Mouse (Mus musculus): Measurements from ENCODE around the gene 1700025G04Rik.

The 1700025G04Rik gene

DNA sequence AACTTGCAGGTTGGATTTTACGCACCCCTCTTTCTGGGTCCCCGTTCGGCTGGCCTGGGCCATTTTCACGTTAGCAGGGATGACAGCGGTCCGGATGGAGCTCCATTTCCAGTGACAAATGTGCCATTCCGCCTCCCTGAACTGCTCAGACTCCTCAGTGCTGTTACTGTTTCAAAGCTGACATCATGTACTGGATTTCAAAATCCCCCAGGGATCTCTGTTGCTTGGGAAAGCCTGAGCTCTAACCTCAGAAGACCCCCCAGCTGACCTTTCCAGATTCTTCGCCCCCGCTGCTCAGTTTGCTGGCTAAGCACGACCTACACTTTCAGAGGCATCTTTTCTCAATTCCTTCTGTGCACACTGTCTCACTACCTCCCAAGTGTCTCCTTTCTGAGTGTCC lies 128.7 kb downstream of the 1700025G04Rik start:
- in situ Hi-C loops (cut with MboI): no loop called here

DNA sequence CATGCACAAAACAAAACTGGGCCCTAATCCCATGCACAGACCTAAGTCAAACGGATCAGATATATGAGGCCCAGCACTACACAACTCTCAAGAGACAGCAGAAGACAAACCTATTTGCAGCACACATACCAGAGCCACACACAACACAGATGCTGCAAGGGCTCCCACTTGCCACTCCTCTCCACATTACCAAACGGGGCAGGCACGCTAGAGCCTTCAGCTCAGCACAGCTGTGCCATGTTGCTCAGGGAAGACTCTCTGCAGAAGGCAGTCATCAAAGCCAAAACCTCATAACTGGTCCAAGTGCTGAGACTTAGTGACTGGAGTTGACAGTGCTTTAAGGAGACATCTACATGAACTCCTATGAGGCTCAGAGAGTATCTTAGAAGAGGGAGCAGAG lies 130.9 kb downstream of the 1700025G04Rik start:
- in situ Hi-C loops (cut with MboI): no loop called here

DNA sequence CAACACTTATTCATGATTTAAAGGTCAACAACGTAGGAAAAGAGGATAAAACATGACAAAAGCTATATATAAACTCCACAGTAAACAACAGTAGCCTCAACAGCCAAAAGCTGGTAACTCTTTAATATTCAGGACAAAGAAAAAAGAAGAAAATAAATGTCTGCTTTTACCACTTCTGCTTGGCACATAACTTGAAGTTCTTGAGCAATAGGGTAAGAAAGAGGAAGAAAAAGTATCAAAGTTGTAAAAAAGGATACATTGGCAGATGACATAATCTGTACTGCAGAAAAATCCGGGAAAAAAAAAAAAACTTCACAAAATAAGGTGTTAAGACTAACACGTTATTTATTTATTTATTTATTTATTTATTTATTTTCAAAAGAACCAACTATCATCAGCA lies 131.5 kb downstream of the 1700025G04Rik start:
- in situ Hi-C loops (cut with MboI): no loop called here

DNA sequence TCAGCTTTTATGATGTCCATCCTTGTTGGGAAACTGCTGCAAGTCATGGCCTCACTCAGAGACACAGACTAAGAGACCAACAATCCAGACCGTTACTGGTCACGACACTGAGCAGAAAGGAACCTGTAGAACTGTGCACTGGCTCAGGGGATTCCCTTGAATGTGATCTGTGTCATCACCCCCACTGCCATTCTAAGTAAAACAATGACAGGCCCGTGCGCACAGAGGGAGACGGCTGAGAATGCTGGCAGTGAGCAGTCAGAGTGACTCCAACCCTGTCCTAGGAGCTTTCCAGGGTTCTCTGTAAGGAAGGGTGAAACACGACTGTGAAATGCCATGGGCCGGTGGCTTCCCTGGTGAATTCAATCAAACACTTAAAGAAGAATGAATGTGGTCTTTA lies 132.3 kb downstream of the 1700025G04Rik start:
- in situ Hi-C loops (cut with MboI): no loop called here

DNA sequence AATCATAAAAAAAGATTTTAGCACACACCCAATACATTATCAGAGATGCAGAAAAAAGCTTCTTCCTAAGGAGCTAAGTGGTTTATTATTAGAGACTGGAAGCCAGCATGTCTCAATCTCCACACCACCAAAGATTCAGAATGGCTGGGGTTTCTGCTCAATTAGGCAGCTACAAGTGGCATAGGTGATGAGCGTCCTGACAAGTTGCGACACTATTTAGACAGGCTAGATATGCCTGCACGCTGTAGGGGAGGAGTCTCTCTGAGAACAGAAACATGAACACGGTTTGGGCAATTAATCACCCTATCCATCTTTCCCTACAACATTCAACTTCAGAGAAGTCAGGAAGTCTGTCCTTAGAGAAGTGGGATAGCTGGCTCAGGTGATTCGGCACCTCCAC lies 134.1 kb downstream of the 1700025G04Rik start:
- in situ Hi-C loops (cut with MboI): no loop called here

DNA sequence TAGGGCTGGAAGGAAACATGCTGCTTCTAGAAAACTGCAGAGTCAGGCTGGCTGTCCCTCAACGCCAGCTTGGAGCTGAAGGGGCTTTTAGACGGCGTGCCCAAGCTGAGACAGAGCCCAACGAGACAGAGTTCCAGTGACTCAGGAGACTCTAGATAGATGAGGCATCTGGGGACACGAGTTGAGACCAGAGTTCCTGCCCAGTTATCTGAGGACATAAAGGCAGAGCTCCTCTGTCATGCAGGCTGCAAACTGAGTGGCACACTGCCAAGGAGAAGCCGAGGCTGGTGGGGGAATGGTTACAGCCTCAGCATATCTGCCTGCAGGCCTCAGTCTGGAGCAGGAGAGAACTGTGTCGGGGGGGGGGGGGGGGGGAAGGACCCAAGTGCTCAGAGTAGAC lies 136.4 kb downstream of the 1700025G04Rik start:
- in situ Hi-C loops (cut with MboI): no loop called here

DNA sequence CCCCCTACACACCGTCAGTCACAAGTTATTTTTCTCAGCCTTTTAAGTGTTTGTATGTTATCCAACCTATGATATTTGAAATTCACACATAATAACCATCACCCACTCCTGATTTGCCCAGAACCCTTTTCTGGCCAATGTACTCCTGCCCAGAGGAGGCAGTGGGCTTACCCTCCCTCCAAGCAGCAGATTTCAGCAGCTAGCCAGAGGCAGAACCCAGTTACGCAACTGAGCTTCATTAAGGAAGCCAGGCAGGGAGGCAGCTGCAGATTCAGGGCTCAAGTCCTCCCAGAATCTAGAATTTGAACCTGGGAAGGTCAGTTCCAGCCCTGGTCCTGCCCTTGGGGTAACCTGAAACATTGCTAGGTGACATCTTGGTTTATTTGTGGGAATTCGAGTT lies 141.9 kb downstream of the 1700025G04Rik start:
- in situ Hi-C loops (cut with MboI): no loop called here

DNA sequence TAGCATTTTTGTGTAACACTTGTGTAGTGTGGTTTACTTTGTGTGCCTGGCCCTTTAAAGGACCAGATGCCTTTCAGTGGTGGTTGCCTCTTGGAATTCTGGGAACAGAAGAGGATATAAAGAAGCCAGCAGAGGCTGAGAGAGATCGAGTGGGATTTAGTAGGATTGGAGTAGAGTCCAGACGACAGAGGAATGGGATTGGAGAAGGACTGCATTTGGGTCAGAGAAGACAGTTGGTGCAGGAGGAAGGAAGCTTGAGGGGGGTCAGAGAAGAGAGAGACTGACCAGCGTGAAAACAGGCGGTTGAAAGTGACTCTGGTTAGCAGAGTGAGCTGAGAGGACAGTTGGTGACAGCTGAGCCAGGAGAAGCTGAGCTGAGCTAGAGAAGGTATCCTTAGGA lies 142.4 kb downstream of the 1700025G04Rik start:
- in situ Hi-C loops (cut with MboI): no loop called here

DNA sequence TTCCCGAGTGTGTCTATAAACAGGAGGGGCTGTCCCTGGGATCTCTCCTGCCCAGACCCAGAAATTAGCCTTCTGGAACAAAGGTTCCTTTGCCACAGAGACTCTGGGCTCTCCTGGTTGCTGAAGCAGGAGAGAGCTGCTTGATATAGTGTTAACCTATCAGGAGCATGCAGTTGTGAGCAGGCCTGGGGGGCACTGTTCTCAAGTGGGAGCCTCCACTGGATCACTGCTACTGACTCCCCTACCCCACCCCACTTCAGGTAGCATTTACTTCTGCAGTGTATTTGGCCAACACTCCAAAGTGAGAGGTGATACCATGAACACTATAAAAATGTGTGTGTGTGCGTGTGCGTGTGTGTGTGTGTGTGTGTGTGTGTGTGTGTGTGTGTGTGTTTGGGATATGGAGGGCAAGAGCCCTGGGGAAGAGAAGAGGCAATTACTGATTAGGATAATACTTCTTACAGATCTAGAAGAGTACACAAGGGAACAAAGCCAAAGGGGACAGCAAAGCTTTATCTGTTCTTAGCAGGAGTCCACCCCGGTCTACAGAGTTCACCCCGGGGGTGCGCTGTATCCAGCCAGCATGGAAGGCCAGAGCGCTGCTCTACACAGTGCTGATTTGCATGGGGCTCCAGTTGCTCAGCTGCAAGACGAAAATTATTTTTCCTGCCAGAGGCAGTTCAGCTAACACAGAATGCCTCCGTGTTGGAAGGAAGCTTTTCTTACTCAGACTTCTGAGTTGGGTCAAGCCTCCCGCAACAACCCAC lies 145.3 kb downstream of the 1700025G04Rik start:
- in situ Hi-C loops (cut with MboI): no loop called here

DNA sequence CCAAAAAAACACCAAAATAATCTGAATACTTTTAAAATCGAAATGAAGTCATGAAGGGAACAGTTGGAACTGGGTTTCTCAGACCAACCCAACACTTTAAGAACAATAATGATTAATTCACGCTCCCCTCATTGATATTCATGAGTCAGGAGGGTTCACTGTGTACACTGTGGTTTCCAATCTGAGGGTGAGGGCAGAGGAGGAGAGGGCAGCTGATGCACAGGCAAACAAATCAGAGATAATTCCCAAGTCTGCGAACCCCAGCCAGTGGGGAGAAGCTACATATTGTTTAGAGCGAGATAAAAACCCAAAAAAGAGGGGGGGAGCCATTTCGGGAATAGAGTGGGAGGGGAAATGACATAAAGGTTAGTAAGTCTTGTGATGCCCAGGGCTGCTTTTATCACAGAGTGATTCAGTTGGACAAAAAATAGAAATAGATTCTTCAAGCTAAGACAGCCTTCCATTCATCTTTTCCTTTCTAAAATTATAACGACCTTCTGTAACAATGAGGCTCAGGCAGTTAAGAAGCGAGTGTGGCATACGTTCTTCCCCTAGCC lies 146.2 kb downstream of the 1700025G04Rik start:
- in situ Hi-C loops (cut with MboI): no loop called here

DNA sequence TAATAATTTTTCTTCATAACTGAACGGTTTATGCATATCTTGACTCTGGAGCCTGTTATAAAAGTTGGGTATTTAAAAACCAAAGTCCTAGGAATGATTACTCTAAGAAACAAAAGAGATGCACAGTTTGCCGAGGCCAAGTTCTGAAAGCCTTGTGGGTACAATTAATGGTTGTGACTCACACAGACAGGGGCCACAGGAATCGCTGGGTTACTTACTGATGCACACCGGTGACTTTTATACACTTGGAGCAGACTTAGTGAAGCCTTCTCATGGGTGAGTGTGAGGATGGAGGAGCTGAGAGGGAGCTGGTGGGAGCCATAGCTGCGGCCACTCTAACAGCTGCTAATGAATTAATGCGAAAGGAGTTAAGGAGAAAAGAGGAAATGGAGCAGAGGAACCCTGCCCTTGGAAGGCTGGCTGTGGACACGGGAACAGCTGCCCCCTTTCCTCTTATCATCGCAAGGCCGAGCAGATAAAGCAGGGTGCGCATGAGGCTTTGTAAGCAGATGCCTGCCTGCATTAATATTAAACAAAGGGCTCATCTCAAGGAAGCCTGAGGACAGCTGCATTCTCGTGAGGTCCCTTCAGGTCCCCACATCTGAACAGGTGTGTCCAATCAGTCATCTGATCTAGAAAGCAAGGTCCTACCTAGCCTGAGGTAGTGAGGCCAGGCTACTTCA lies 146.8 kb downstream of the 1700025G04Rik start:
- in situ Hi-C loops (cut with MboI): no loop called here

DNA sequence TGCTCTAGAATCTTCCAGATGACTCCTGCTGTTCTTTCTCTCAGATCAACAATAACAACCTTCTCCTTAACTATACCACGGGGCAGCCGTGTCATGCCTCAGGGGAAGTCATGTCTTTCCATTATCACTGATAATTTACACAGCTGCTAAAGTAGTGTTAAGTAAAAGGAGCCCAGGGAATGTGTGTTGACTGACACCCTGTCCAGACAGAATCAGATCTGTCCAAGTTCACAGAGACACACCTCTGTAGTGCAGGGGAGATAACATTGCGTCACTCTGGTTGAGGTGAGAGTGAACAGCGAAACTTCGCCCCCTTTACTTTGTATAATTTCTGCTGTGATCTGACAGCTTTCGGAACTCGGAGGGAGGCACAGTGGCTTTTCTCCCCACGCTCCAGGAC lies 149.9 kb downstream of the 1700025G04Rik start:
- in situ Hi-C loops (cut with MboI): no loop called here

DNA sequence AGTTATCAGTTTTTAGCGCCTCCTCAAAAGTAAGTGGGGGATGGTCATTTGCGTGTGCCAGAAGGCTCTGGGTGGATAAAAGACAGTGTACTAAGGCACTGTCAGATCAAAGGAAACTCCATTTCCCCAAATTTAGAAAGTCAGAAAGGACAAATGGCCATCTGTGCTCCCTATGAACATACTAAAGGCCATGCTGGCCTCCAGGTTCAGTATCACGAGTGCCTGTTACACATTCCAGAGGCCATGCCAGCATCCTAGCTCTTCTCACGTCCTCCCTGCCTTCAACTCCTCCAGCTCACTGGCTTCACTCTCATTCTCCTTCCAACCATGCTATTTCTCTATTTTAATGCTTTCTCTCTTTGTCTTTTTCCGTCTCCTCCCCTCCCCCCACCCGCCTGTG lies 150.4 kb downstream of the 1700025G04Rik start:
- in situ Hi-C loops (cut with MboI): no loop called here

DNA sequence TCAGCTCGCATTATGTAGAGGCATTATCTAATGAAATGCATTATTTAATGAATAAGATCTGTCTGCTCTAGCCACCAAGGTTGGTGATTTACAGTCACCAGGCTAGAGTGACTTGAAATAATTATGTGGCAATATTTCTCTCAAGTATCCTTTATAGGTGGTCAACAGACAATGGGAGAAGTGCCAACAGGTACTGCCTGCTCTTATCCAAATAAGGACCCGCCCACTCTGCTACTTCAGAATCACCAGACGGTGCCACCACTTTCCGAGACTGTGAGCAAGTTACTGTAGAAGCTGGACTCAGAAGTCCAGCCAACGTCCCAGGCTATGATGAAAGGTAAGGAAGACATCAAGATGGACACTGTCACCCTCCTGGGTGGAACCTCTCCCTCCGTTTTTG lies 156.3 kb downstream of the 1700025G04Rik start:
- in situ Hi-C loops (cut with MboI): no loop called here

DNA sequence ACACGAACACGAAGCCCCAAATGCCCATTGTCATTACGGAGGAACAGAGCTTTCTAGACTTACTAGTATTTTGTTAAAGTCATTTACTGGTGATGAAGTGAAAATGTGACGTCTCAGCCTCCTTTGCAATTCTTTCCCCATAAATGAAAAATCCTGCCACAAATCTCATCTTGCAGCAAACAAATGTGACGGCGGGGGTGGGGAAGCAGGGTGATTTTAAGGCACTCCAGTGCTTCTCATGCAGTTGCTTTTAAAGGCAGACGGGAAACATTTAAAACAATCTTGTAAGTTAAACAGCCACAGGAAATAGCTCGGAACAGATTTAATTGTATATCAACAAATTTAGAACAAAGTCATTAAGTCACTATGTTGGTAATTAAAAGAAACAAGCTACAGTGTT lies 163.1 kb downstream of the 1700025G04Rik start:
- in situ Hi-C loops (cut with MboI): no loop called here

DNA sequence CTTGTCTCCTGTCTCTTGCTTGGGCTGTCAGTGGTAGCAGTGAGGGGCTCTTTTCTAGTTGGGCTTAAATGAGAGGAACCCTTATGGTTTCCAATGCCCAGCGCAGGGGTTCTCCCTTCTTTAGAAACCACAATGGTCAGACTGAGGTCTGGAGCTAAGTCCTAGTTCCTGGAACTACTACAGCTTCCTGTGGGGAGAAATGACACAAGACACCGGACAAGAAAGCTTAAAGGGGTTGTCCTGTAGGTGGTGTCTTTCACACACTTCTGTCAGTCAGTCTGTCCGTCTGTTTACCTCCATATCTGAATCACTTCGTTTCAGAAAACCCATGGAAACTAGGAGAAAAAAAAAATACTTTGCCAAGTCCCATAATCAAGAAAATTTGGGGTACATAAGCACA lies 163.8 kb downstream of the 1700025G04Rik start:
- in situ Hi-C loops (cut with MboI): no loop called here

DNA sequence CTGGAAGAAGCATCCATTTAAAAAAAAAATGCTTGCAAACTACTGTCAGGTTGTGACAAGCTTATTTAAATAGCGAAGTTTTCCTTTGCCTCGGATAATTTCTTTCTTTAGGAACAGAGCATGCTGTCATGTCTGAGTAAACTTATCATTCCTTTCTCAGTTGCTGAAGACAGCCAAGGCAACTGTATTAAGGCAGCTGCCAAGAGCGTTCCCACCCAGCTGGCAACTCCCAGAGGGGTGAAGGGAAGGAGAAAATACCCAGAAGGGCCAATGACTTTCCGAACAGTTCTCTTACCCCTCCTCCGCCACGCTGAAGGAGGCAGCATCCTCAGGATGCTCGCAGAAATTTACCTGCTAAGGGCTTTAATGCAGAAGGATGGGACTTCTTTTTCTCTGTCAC lies 164.2 kb downstream of the 1700025G04Rik start:
- in situ Hi-C loops (cut with MboI): no loop called here

DNA sequence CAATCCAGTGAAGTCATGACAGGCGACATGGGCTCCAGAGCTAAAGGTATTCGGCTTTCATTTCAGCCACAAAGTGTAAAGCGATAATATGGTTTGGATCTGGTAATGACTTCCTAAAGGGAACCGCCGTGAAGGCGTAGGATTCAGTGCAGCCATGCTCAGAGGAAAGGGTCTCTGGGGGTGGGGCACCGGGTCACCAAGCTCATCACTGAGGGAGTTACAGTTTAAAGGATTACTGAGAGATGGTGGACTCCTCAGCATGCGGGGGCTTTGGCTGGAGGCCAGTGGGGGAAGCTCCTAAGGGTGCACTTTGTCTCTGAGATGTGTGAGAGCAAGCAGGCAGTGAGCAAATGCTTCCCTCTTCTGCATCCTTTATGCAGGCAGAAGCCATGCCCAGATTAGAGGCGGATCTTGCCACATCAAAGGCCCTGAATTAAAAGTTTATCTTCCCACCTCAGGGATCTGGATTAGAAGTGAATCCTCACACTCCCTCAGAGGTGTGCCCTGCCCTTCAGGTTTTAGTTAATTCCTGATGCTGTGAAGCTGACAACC lies 171.0 kb downstream of the 1700025G04Rik start:
- in situ Hi-C loops (cut with MboI): no loop called here

DNA sequence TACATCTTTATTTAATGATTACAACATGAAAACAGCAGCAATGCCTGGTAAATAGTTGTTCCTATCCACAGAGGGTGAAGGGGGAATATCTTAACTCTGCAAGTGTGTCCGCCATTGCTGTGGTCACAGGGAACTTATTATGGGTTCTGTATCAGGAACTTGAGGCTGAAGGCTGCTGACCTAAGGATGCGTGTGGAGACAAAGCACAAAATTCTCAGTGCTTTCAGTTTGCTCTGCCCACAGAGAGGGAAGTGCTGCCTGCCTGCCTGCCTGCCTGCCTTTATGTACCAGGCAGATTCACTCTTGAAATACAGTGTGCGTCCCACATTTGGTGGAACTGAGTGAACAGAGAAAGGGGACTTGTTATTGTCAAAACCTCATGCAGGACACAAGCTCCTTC lies 172.2 kb downstream of the 1700025G04Rik start:
- in situ Hi-C loops (cut with MboI): no loop called here

DNA sequence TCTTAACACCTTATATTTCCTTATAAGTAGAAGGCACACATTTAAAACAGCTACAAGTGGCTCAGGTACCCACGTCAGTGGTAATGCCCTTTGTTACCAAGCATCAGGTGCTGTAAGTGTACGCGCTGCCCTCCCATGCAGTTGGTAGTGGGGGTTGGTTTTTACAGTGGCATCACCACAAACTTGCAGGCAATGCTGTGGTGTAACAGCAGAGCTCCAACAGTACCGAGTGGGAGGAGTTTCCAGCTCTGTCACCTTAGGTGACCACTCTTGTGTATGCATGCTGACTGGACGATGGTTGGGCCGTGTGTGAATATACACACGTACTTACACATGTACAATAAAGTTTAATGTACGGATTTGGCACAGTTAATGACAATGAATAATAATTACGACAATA lies 175.4 kb downstream of the 1700025G04Rik start:
- in situ Hi-C loops (cut with MboI): no loop called here

DNA sequence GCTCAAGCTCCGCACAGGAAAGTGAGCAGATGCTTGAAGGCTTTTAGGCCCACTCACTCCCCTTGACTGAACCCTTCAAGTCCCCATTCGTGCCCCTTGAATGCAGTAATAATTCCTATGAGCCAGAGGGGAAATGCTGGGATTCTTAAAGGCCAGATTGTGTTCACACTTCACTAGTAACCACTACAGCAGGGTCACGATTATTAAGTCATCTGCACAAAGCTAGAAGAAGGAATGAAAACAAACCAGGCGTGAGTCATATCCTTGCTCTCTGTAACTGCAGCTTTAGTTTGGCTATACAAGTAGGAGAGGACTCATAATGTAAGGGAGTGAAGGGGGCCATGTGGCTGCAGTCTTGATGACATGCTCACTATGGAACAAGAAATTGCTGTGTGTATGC lies 182.9 kb downstream of the 1700025G04Rik start:
- in situ Hi-C loops (cut with MboI): no loop called here

DNA sequence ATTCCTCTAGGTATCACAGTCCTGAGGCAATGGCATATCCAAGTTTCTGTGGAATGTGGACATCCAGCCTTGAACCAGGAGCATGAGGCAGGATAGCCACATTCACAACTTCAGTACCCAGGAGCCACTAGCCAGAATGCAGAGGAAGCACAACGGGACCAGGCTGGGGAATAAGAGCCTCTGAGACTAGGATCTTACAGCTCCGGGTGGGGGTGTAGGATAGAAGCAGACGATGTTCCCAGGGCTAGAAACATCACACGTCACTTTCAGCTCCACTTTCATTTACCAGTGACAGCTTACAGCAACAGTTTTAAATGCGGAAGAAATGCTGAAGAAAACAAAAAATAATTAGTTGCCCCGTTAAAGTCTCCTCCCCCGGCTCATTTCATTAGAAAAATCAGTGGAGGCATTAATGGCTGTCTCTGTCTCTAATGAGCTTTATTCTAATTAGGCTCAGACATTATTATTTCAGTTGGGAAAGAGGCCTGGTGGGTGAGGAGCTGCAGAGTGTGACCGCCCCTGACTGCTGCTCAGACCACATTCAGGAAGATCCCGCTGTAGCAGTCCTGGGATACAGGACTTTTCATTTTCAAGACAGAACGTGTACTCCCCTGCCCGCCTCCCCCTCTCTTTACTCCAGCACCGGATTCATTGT lies 189.1 kb downstream of the 1700025G04Rik start:
- in situ Hi-C loops (cut with MboI): no loop called here

DNA sequence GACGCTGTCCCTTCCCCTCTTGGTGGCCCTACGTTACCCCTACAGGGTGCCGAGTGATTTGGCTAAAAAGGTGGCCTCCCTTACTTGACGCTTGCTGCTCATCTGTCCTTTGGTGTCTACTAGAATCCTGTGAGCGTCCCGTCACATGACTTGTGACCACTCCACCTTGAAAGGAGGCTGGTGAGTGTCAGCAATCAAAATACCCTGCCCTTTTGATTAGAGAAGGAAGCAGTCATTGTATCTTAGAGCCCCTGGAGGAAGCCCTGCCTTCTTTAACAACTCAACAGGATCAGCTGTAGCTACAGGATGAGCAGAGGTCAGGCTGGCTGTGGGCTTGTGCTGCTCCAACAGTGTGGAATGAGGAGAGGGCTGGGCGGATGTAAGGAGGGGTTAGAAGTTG lies 190.0 kb downstream of the 1700025G04Rik start:
- in situ Hi-C loops (cut with MboI): no loop called here
